Mouse (Mus musculus) G1E (cell line): ENCODE measurements around the gene Gm4131. TPM values are rescaled to one million over a fixed set of nuclear protein-coding genes. Genes with fewer than 3 reads are reported as not detected.

ENCODE experiments used
- ATAC-seq: 2 replicates; pipeline ENCODE4 v1.8.0; 2016; ENCODE audit warnings: mild to moderate bottlenecking; ENCODE audit not compliant: insufficient number of reproducible peaks, poor library complexity, low FRiP score, severe bottlenecking; ENCODE audit errors: extremely low read depth
- DNase-seq: peaks from one replicate; pipeline ENCODE4 v3.0.0; 2012; ENCODE audit warnings: low spot score
- H3K27me3 ChIP-seq: 2 replicates; pipeline ENCODE4 v1.6.1; 2012; ENCODE audit warnings: mild to moderate bottlenecking, low read length, inconsistent platforms; ENCODE audit not compliant: insufficient read depth
- H3K36me3 ChIP-seq: replicated peaks from 2 replicates; pipeline ENCODE3; 2012; ENCODE audit warnings: mild to moderate bottlenecking, inconsistent platforms
- H3K4me1 ChIP-seq: 2 replicates; pipeline ENCODE4 v1.6.1; 2012; ENCODE audit warnings: low read depth, low read length, inconsistent platforms, mixed read lengths; ENCODE audit not compliant: insufficient read depth
- H3K4me3 ChIP-seq: 2 replicates; pipeline ENCODE4 v1.5.1; 2012; ENCODE audit warnings: low read depth, mild to moderate bottlenecking, inconsistent platforms, low read length, moderate library complexity, mixed read lengths
- H3K9me3 ChIP-seq: replicated peaks from 2 replicates; pipeline ENCODE4 v1.6.1; 2012; ENCODE audit warnings: inconsistent platforms
- CTCF ChIP-seq: IDR thresholded peaks from 2 replicates; pipeline ENCODE4 v1.5.1; 2012; ENCODE audit warnings: low read depth, low read length, inconsistent platforms, mixed read lengths
- GATA1 ChIP-seq: IDR thresholded peaks from 2 replicates; pipeline ENCODE4 v1.6.1; 2012; ENCODE audit warnings: borderline replicate concordance, low read length, inconsistent platforms, mixed read lengths
- GATA2 ChIP-seq: IDR thresholded peaks from 2 replicates; pipeline ENCODE4 v1.6.1; 2012; ENCODE audit warnings: low read depth, low read length, inconsistent platforms, borderline replicate concordance
- POLR2AphosphoS5 ChIP-seq: IDR thresholded peaks from 2 replicates; pipeline ENCODE4 v1.6.1; 2012; ENCODE audit warnings: low read depth, low read length, inconsistent platforms; ENCODE audit not compliant: insufficient replicate concordance
- TAL1 ChIP-seq: conservative IDR thresholded peaks from 2 replicates; pipeline ENCODE4 v1.6.1; 2012; ENCODE audit warnings: low read depth, low read length, inconsistent platforms, mixed read lengths
- polyA plus RNA-seq: library from polyadenylated mRNA; stranded (reverse); fragments of >175 nt; gene quantifications from 2 replicates; pipeline ENCODE4 v1.2.3, GENCODE M21; 2012
- total RNA-seq, 2 experiments: library from RNA; stranded (forward) in 1 of 2; stranded (reverse) in 1 of 2; fragments of 200-1000 nt in 1 of 2; fragments of >200 nt in 1 of 2; fragmentation: Nextera tagmentation in 1 of 2; gene quantifications; 2 replicates each; pipeline ENCODE4 v1.2.3; 2014 to 2017

Gene Gm4131
- total and polyA plus RNA-seq, 3 experiments = not detected

GRCm38 (mm10) chr14:62457420-62458181 is 109.1 kb downstream of the Gm4131 start:
- DNase-seq = peak; percentile 38
- Histone ChIP-seq H3K36me3 (no peaks in the 10 kb centered on the region), H3K27me3 (peaks cover 2% of the 10 kb centered on the region; the same call in 1 of the 2 replicates), H3K9me3 (no peaks in the 10 kb centered on the region), H3K4me1 (no peaks in the 10 kb centered on the region), H3K4me3 (no peak overlapping the region)
- ATAC-seq = no peak
- TF ChIP-seq GATA2 (no peak), TAL1 (no peak), CTCF (peak; percentile 40; the same call in 1 of the 2 replicates)

- TF ChIP-seq GATA1 = no peak
- no peak for TF ChIP-seq GATA2
- no peak for TF ChIP-seq TAL1
- no peaks in the 10 kb centered on the region for H3K36me3 ChIP-seq
- peaks cover 2% of the 10 kb centered on the region; the same call in 1 of the 2 replicates for H3K27me3 ChIP-seq
- no peaks in the 10 kb centered on the region for H3K4me1 ChIP-seq
- no peak within 1 kb of the TSS for H3K4me3 ChIP-seq
- H3K9me3 ChIP-seq = no peaks in the 10 kb centered on the region
- ATAC-seq (no peak), DNase-seq (no peak)
These were observed 110.4 kb downstream of the Gm4131 start, which contains the start of gene Gucy1b2 for GRCm38 (mm10) chr14:62456239-62456747. Gene Gucy1b2, minus strand, starts transcription at chr14:62456289.

GRCm38 (mm10) chr14:62455570-62455879 is 111.2 kb downstream of the Gm4131 start:
- no peaks in the 10 kb centered on the region for H3K9me3 ChIP-seq
- no peaks in the 10 kb centered on the region for H3K4me1 ChIP-seq
- DNase-seq (no peak), ATAC-seq (no peak)
- no peak for TF ChIP-seq TAL1
- no peak for TF ChIP-seq POLR2AphosphoS5
- H3K36me3 ChIP-seq = no peaks in the 10 kb centered on the region
- no peak overlapping the region for H3K4me3 ChIP-seq
- peaks cover 2% of the 10 kb centered on the region; the same call in 1 of the 2 replicates for H3K27me3 ChIP-seq

GRCm38 (mm10) chr14:62454760-62455569 is 111.8 kb downstream of the Gm4131 start:
- TF ChIP-seq GATA2 (no peak), TAL1 (no peak), GATA1 (no peak)
- no peak overlapping the region for H3K4me3 ChIP-seq
- no peaks in the 10 kb centered on the region for H3K4me1 ChIP-seq
- ATAC-seq = no peak
- H3K36me3 ChIP-seq = no peaks in the 10 kb centered on the region
- DNase-seq = no peak
- peaks cover 3% of the 10 kb centered on the region; the same call in 1 of the 2 replicates for H3K27me3 ChIP-seq
- H3K9me3 ChIP-seq = no peaks in the 10 kb centered on the region

GRCm38 (mm10) chr14:62454136-62454535 is 112.6 kb downstream of the Gm4131 start:
- ATAC-seq (no peak), DNase-seq (no peak)
- no peaks in the 10 kb centered on the region for H3K9me3 ChIP-seq
- no peak overlapping the region for H3K4me3 ChIP-seq
- no peaks in the 10 kb centered on the region for H3K36me3 ChIP-seq
- H3K4me1 ChIP-seq = no peaks in the 10 kb centered on the region
- TF ChIP-seq POLR2AphosphoS5 (no peak), TAL1 (no peak)
- peaks cover 5% of the 10 kb centered on the region for H3K27me3 ChIP-seq

- H3K4me3 ChIP-seq = no peak overlapping the region
- H3K27me3 ChIP-seq = peaks cover 5% of the 10 kb centered on the region
- H3K36me3 ChIP-seq = no peaks in the 10 kb centered on the region
- no peak for DNase-seq
- no peaks in the 10 kb centered on the region for H3K9me3 ChIP-seq
- TF ChIP-seq GATA1 = no peak
- no peak for TF ChIP-seq GATA2
- no peak for TF ChIP-seq TAL1
- no peak for TF ChIP-seq CTCF
- no peak for TF ChIP-seq POLR2AphosphoS5
- H3K4me1 ChIP-seq = no peaks in the 10 kb centered on the region
- no peak for ATAC-seq
These were observed 113.4 kb downstream of the Gm4131 start for GRCm38 (mm10) chr14:62453276-62453675.
